Mouse (Mus musculus): ENCODE results near the gene Epb41l5. TPM values are rescaled to one million over a fixed set of nuclear protein-coding genes. Genes with fewer than 3 reads are reported as not detected.

Epb41l5 gene
- total and polyA plus RNA-seq, 2 experiments from 2014 or later = 4.2 to 6.8 TPM

DNA sequence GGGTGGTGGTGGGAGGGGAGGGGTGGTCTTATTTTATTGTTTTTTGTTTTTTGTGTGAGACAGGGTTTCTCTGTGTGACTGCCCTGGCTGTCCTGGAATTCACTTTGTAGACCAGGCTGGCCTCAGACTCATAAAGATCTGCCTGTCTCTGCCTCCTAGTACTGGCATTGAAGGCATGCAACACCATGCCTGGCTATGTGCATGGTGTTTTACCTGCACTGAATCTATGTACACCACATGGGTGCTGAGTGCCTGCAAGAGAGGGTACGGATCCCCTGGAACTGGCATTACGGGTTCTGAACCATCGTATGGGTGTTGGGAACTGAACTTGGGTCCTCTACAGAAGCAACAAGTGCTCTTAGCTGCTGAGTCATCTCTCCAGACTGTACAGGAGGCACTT, 142.8 kb downstream of the Epb41l5 start:
- H3K9me3 ChIP-seq (replicated peaks; ENCODE audit: control insufficient read depth, low read length) = no peaks in the 10 kb centered on the region
- TF ChIP-seq EP300 (IDR thresholded peaks at IDR 0.05; ENCODE audit: low read depth) (no peak), CTCF (IDR thresholded peaks at IDR 0.05; ENCODE audit: low read depth) (no peak)
- no peak overlapping the region for H3K27ac ChIP-seq (ENCODE audit: low read depth)
- H3K4me2 ChIP-seq (ENCODE audit: low read depth, low read length) = no peak overlapping the region
- peaks cover 12% of the 10 kb centered on the region for H3K4me1 ChIP-seq (ENCODE audit: control insufficient read depth, insufficient read depth)
- WGBS = 93% methylated on average over 3 of the region's 3 CpGs
- ATAC-seq (ENCODE audit: insufficient read depth, low read depth) (no peak), DNase-seq (ENCODE audit: low spot score) (no peak)
- no peaks in the 10 kb centered on the region for H3K36me3 ChIP-seq (replicated peaks; ENCODE audit: control insufficient read depth, insufficient read depth, low read length)
- H3K9ac ChIP-seq (replicated peaks; ENCODE audit: low read depth, low read length) = no peak overlapping the region
- H3K27me3 ChIP-seq (ENCODE audit: control insufficient read depth, insufficient read depth, low read length) = no peaks in the 10 kb centered on the region
- H3K4me3 ChIP-seq (ENCODE audit: low read depth, low read length) = no peak overlapping the region

DNA sequence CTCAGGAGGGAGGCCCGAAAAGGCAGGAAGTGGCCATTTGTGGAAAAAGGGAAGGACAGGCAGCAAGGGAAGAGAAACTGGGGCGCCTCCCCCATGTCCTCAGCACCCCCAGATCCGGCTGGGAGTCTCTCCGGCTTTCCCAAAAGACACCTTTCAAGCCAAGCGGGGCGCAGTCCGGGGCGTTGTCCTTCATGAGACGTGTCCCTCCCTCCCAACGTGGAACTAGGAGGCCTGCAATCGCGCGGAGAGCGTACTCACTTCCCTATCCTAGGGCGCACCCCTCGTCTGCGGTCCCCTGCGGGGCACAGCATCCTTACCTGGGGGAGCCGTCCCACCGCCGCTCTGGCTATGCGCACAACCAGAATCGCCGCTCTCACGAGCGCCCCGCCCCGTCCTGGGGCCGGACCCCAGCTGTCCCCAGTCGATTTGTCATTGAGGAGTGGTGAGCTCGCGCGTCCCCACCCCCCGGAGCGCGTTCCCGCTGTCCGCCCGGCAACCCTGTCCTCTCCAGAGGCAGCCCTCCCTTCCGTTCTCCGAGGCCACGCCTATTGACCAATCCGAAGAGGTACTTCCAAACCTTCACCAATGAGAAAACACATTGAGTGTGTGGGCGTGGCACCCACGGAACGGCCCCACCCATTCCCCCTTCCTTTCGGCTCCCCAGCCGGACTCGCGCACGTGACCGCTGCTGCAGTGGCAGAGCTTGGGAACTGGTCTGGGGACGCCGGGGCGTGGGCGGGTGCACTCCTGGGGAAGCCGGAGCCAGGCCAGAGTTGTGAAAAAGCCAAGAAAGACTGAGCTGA, 144.3 kb downstream of the Epb41l5 start, which contains the start of gene Ralb:
Gene Ralb, minus strand, starts transcription at position 535 of the 803 bp plus-strand sequence.
- under 1% methylated on average over 57 of the region's 57 CpGs for WGBS
- Histone ChIP-seq H3K4me2 (ENCODE audit: low read depth, low read length) (peak within 1 kb of the TSS; percentile 77), H3K27me3 (ENCODE audit: control insufficient read depth, insufficient read depth, low read length) (no peaks in the 10 kb centered on the region), H3K4me3 (ENCODE audit: low read depth, low read length) (peak within 1 kb of the TSS; percentile 83), H3K36me3 (replicated peaks; ENCODE audit: control insufficient read depth, insufficient read depth, low read length) (no peaks in the 10 kb centered on the region), H3K4me1 (ENCODE audit: control insufficient read depth, insufficient read depth) (peaks cover 12% of the 10 kb centered on the region), H3K9ac (replicated peaks; ENCODE audit: low read depth, low read length) (peak within 1 kb of the TSS; percentile 88), H3K9me3 (replicated peaks; ENCODE audit: control insufficient read depth, low read length) (no peaks in the 10 kb centered on the region), H3K27ac (ENCODE audit: low read depth) (peak within 1 kb of the TSS; percentile 92)
- DNase-seq (ENCODE audit: low spot score) (peak; percentile 100), ATAC-seq (ENCODE audit: insufficient read depth, low read depth) (peak; percentile 97)
- TF ChIP-seq EP300 (IDR thresholded peaks at IDR 0.05; ENCODE audit: low read depth) = 0 out of 2 replicates have a peak, but pooled peaks have one; percentile 35
- TF ChIP-seq CTCF (IDR thresholded peaks at IDR 0.05; ENCODE audit: low read depth) = no peak

DNA sequence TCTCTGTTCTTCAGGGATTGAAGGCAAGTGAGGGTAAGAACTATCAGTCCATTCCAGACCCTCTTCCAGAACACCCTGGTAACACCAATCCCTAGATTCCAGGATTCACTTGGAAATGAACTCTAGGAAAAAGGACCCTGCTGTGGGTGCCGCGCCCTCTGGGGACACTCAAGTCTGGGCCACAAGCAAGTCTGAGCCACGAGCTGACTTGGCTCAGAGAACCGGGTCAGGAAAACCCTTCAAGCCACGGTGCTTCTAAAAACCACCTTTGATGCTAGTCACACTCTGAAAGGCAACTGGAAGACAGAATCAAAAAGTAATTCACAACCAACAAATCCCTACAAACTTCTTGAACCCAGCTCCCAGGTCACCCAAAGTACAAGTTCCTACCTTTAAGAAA, 145.0 kb downstream of the Epb41l5 start:
- peaks cover 12% of the 10 kb centered on the region for H3K4me1 ChIP-seq (ENCODE audit: control insufficient read depth, insufficient read depth)
- 0% methylated on average over 5 of the region's 5 CpGs for WGBS
- no peaks in the 10 kb centered on the region for H3K27me3 ChIP-seq (ENCODE audit: control insufficient read depth, insufficient read depth, low read length)
- no peak for TF ChIP-seq CTCF (IDR thresholded peaks at IDR 0.05; ENCODE audit: low read depth)
- TF ChIP-seq EP300 (IDR thresholded peaks at IDR 0.05; ENCODE audit: low read depth) = no peak
- peak overlapping the region; percentile 83 for H3K4me3 ChIP-seq (ENCODE audit: low read depth, low read length)
- peak overlapping the region; percentile 92 for H3K27ac ChIP-seq (ENCODE audit: low read depth)
- H3K4me2 ChIP-seq (ENCODE audit: low read depth, low read length) = peak overlapping the region; percentile 77
- H3K9ac ChIP-seq (replicated peaks; ENCODE audit: low read depth, low read length) = peak overlapping the region; percentile 88
- no peaks in the 10 kb centered on the region for H3K9me3 ChIP-seq (replicated peaks; ENCODE audit: control insufficient read depth, low read length)
- H3K36me3 ChIP-seq (replicated peaks; ENCODE audit: control insufficient read depth, insufficient read depth, low read length) = no peaks in the 10 kb centered on the region
- ATAC-seq (ENCODE audit: insufficient read depth, low read depth) (no peak), DNase-seq (ENCODE audit: low spot score) (no peak)

DNA sequence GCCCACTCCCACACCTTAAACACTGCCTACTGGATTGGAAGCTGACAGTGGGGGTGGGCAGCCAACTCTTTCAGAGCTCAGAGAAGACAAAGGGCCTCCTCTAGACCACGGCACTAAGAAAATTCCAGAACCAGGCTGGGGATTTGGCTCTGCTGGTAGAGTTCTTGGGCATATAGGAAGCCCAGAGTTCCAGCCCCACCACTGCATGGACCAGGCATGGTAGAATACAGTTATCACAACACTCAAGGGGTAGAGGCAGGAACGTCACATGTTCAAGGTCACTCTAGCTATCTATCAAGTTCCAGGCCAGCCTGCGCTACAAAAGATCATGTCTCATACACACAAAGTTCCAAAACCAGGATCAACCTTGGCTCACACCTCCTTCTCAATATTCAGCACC, 145.6 kb downstream of the Epb41l5 start:
- ATAC-seq (ENCODE audit: insufficient read depth, low read depth) = no peak
- H3K9me3 ChIP-seq (replicated peaks; ENCODE audit: control insufficient read depth, low read length) = no peaks in the 10 kb centered on the region
- H3K27me3 ChIP-seq (ENCODE audit: control insufficient read depth, insufficient read depth, low read length) = no peaks in the 10 kb centered on the region
- H3K9ac ChIP-seq (replicated peaks; ENCODE audit: low read depth, low read length) = peak overlapping the region; percentile 88
- H3K4me1 ChIP-seq (ENCODE audit: control insufficient read depth, insufficient read depth) = peaks cover 12% of the 10 kb centered on the region
- peak overlapping the region; percentile 77 for H3K4me2 ChIP-seq (ENCODE audit: low read depth, low read length)
- H3K4me3 ChIP-seq (ENCODE audit: low read depth, low read length) = peak overlapping the region; percentile 83
- no peak for DNase-seq (ENCODE audit: low spot score)
- no peaks in the 10 kb centered on the region for H3K36me3 ChIP-seq (replicated peaks; ENCODE audit: control insufficient read depth, insufficient read depth, low read length)
- TF ChIP-seq CTCF (IDR thresholded peaks at IDR 0.05; ENCODE audit: low read depth) (no peak), EP300 (IDR thresholded peaks at IDR 0.05; ENCODE audit: low read depth) (no peak)
- WGBS = 24% methylated on average over 3 of the region's 3 CpGs
- H3K27ac ChIP-seq (ENCODE audit: low read depth) = peak overlapping the region; percentile 92

DNA sequence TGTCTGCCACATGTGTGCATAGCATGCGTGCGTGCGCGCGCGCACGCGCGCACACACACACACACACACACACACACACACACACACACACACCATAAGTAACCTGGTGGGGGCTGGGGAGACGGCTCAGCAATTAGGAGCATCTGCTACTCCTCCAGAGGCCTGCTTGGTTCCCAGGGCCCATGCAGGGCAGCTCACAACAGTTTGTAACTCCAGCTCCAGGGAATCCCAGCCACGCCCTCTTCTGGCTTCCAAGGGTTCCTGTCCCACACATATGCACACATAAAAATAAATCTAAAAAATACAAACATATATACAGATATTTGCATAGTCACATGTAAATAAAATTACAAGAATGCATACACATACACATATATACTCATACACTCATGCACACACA, 146.1 kb downstream of the Epb41l5 start:
- Histone ChIP-seq H3K27ac (ENCODE audit: low read depth) (peak overlapping the region; percentile 92; the same call in 1 of the 2 replicates), H3K36me3 (replicated peaks; ENCODE audit: control insufficient read depth, insufficient read depth, low read length) (no peaks in the 10 kb centered on the region), H3K9me3 (replicated peaks; ENCODE audit: control insufficient read depth, low read length) (no peaks in the 10 kb centered on the region), H3K4me3 (ENCODE audit: low read depth, low read length) (peak overlapping the region; percentile 83), H3K4me2 (ENCODE audit: low read depth, low read length) (peak overlapping the region; percentile 77), H3K9ac (replicated peaks; ENCODE audit: low read depth, low read length) (peak overlapping the region; percentile 88; the same call in 1 of the 2 replicates), H3K27me3 (ENCODE audit: control insufficient read depth, insufficient read depth, low read length) (no peaks in the 10 kb centered on the region), H3K4me1 (ENCODE audit: control insufficient read depth, insufficient read depth) (peaks cover 14% of the 10 kb centered on the region)
- no peak for ATAC-seq (ENCODE audit: insufficient read depth, low read depth)
- WGBS = 77% methylated on average over 11 of the region's 11 CpGs
- TF ChIP-seq CTCF (IDR thresholded peaks at IDR 0.05; ENCODE audit: low read depth) = no peak
- DNase-seq (ENCODE audit: low spot score) = no peak
